Mouse (Mus musculus): ENCODE data around the gene Pcna. TPM values are rescaled to one million over a fixed set of nuclear protein-coding genes. Genes with fewer than 3 reads are reported as not detected.
"Not testable (repeated sequence)": the region's sequence is repeated elsewhere in the genome, so short reads cannot be mapped to it uniquely, and the experiment has no call there.

Gene Pcna
- total and polyA plus RNA-seq, 2 experiments from 2014 or later = 91.0 to 118 TPM

DNA sequence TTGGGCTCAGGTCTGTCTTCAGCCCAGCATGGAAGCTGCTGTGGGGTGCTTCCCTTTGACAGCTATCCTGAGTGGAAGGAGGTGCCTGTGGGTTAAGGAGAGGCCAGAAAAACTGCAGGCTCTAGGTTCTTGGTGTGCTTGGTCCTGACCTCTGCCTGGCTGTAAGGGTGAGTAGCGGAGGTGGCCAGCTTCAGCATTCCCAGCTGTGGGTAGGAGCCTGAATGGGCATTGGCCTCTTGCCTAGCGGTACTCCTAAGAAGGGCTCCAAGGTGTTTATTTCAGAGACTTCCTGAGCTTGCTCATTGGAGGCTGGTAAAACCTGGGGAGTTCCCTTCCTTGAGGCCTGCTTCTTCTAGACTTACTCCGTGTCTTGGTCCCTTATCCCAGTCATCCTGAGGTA lies 38.2 kb upstream of the Pcna start:
- no peak for TF ChIP-seq CTCF (IDR thresholded peaks at IDR 0.05)
- 58% methylated on average over 3 of the region's 3 CpGs for WGBS
- peaks cover 18% of the 10 kb centered on the region for H3K36me3 ChIP-seq (ENCODE audit: insufficient read depth, low read length)
- H3K9me3 ChIP-seq (ENCODE audit: low read length) = no peaks in the 10 kb centered on the region; the same call in 1 of the 2 replicates
- H3K4me2 ChIP-seq (ENCODE audit: low read depth, low read length, poor library complexity, severe bottlenecking) = no peak overlapping the region
- H3K27ac ChIP-seq (ENCODE audit: low read depth, low read length) = peak overlapping the region; percentile 47; the same call in 1 of the 2 replicates
- no peak overlapping the region for H3K9ac ChIP-seq (replicated peaks; ENCODE audit: low read length, poor library complexity, severe bottlenecking)
- no peak for ATAC-seq (ENCODE audit: low FRiP score)
- 0 out of 2 replicates have a peak, but pooled peaks cover 7% of the 10 kb centered on the region for H3K4me1 ChIP-seq (ENCODE audit: insufficient read depth, low read length)
- DNase-seq (ENCODE audit: low spot score) = no peak
- no peak overlapping the region for H3K4me3 ChIP-seq (ENCODE audit: low read depth, low read length)
- H3K27me3 ChIP-seq (ENCODE audit: insufficient read depth, low read length) = no peaks in the 10 kb centered on the region

DNA sequence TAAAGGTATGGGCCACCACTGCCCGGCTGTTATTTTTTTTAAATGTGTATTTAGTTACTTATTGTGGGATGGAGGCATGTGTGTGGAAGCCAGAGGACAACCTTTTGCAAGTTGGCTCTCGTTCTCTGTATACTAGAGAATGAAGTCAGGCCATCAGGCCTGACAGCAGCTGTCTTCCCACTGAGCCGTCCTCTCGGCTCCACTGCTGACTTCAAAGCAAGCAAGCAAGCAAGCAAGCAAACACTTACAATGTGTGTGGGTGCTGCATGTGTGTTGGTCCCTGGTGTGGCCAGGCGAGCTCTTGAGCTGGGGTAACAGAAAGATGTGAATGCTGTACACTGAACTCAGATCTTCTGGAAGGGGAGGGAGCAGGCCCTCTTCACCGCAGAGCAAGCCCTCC lies 37.7 kb upstream of the Pcna start:
- 65% methylated on average over 6 of the region's 6 CpGs for WGBS
- no peak for TF ChIP-seq CTCF (IDR thresholded peaks at IDR 0.05)
- H3K4me1 ChIP-seq (ENCODE audit: insufficient read depth, low read length) = 0 out of 2 replicates have a peak, but pooled peaks cover 7% of the 10 kb centered on the region

DNA sequence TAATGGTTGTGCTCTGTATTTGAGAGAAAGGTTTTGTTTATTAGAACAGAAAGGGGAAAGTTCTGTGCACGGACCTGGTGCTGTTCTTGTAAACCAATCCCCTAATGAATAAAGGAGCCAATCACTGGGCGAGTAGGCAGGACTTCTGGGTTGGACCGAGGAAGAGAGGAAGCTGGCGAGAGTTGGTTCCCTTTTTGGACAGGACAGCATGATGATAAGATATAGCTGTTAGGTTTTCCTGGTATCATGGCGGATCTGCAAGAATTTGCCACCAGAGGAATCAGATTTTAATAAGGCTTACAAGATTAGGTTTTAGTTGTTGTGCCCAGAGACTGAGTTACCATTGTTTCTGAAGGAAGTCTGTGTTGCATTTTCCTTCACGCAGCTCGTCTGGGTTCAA lies 36.1 kb upstream of the Pcna start:
- not testable (repeated sequence) for H3K36me3 ChIP-seq (ENCODE audit: insufficient read depth, low read length); H3K27ac ChIP-seq (ENCODE audit: low read depth, low read length); ATAC-seq (ENCODE audit: low FRiP score); H3K27me3 ChIP-seq (ENCODE audit: insufficient read depth, low read length); DNase-seq (ENCODE audit: low spot score); H3K4me2 ChIP-seq (ENCODE audit: low read depth, low read length, poor library complexity, severe bottlenecking); H3K4me3 ChIP-seq (ENCODE audit: low read depth, low read length); H3K9me3 ChIP-seq (ENCODE audit: low read length); H3K9ac ChIP-seq (replicated peaks; ENCODE audit: low read length, poor library complexity, severe bottlenecking); H3K4me1 ChIP-seq (ENCODE audit: insufficient read depth, low read length)
- 79% methylated on average over 5 of the region's 7 CpGs for WGBS

More for the DNA sequence above, 37.7 kb upstream of the Pcna start:
- Histone ChIP-seq H3K27me3 (ENCODE audit: insufficient read depth, low read length) (no peaks in the 10 kb centered on the region), H3K4me2 (ENCODE audit: low read depth, low read length, poor library complexity, severe bottlenecking) (no peak overlapping the region), H3K9ac (replicated peaks; ENCODE audit: low read length, poor library complexity, severe bottlenecking) (no peak overlapping the region), H3K9me3 (ENCODE audit: low read length) (no peaks in the 10 kb centered on the region; the same call in 1 of the 2 replicates), H3K27ac (ENCODE audit: low read depth, low read length) (no peak overlapping the region), H3K36me3 (ENCODE audit: insufficient read depth, low read length) (peaks cover 17% of the 10 kb centered on the region), H3K4me3 (ENCODE audit: low read depth, low read length) (no peak overlapping the region)
- DNase-seq (ENCODE audit: low spot score) (no peak), ATAC-seq (ENCODE audit: low FRiP score) (no peak)

DNA sequence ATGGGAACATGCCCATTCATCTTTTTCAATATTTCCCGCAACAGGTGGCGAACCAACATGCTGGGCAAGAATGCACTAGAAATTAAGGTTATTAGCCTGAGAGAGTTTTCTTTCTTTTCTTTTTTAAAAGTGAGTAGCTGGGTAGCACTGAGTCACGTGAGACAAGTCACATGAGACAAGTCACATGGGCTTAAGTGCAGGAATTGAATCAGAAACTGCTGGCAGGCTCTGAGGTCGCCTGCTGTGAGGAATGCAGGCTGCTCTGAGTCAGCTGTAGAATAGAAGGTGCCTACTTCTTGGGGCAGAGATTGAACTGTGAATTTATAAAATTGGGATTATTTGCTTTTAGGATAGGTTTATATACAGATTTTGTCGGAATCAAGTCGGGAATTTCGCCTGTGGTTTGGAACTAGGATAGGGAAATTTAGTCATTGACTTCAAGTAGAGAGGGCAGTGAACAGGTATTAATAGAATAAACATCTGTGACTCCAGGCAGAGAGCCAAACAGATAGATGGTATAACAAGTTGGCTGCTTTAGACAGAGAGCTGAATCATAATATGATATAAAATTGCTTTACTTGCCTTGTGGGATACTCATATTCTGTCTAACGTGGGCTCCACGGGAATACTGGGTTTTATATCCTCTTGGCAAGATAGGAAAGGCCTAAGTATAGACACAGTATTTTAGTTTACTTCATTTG lies 33.4 kb upstream of the Pcna start:
- peaks cover 2% of the 10 kb centered on the region; the same call in 1 of the 2 replicates for H3K4me1 ChIP-seq (ENCODE audit: insufficient read depth, low read length)
- DNase-seq (ENCODE audit: low spot score) = peak; percentile 30
- no peak overlapping the region for H3K4me2 ChIP-seq (ENCODE audit: low read depth, low read length, poor library complexity, severe bottlenecking)
- ATAC-seq (ENCODE audit: low FRiP score) = no peak
- no peak for TF ChIP-seq CTCF (IDR thresholded peaks at IDR 0.05)
- H3K36me3 ChIP-seq (ENCODE audit: insufficient read depth, low read length) = no peaks in the 10 kb centered on the region
- no peaks in the 10 kb centered on the region for H3K27me3 ChIP-seq (ENCODE audit: insufficient read depth, low read length)
- no peak overlapping the region for H3K27ac ChIP-seq (ENCODE audit: low read depth, low read length)
- no peak overlapping the region for H3K4me3 ChIP-seq (ENCODE audit: low read depth, low read length)
- WGBS = 86% methylated on average over 9 of the region's 9 CpGs
- H3K9me3 ChIP-seq (ENCODE audit: low read length) = no peaks in the 10 kb centered on the region; the same call in 1 of the 2 replicates
- H3K9ac ChIP-seq (replicated peaks; ENCODE audit: low read length, poor library complexity, severe bottlenecking) = no peak overlapping the region

DNA sequence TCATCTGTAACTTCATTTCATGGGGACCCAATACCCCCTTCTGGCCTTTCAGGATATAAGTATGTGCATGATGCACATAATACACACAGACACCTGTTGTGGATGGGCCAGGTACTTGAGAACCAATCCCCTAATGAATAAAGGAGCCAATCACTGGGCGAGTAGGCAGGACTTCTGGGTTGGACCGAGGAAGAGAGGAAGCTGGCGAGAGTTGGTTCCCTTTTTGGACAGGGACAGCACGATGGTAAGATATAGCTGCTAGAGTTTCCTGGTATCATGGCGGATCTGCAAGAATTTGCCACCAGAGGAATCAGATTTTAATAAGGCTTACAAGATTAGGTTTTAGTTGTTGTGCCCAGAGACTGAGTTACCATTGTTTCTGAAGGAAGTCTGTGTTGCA lies 32.6 kb upstream of the Pcna start:
- not testable (repeated sequence) for H3K4me2 ChIP-seq (ENCODE audit: low read depth, low read length, poor library complexity, severe bottlenecking); H3K36me3 ChIP-seq (ENCODE audit: insufficient read depth, low read length); H3K27ac ChIP-seq (ENCODE audit: low read depth, low read length); H3K9ac ChIP-seq (replicated peaks; ENCODE audit: low read length, poor library complexity, severe bottlenecking); H3K4me3 ChIP-seq (ENCODE audit: low read depth, low read length); H3K9me3 ChIP-seq (ENCODE audit: low read length); ATAC-seq (ENCODE audit: low FRiP score); H3K27me3 ChIP-seq (ENCODE audit: insufficient read depth, low read length); DNase-seq (ENCODE audit: low spot score); H3K4me1 ChIP-seq (ENCODE audit: insufficient read depth, low read length)
- 97% methylated on average over 5 of the region's 5 CpGs for WGBS

DNA sequence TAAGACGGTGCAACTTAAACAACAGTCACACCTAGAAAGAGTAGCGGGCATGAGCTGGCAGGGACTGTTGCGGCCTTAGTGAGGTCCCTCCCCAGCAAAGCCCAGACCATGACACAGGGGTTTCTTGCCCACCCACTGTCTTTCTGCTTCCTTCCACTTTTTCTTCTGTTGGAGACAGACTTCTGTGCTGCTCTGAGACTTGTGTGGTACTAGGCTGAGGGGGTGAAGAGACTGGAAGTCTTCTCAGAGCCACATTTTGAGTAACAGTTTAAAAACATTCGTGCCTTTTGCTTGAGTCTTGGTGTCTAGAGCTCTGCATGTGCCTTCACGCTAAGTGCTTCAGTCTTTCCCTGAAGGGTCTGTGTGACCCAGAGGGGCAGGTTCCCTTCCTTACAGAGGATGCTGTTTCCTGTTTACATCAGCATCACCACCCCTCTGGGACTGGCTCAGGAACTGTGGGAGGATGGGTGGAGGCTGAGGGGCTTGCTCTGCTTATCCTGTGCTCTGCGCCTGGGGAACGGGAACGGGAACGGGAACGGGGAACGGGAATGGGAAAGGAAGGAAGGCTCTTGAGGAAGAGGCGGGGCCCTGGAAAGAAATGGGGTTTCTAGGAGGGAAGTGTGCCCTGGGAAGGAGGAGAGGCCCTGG lies 31.5 kb upstream of the Pcna start:
- DNase-seq (ENCODE audit: low spot score) (no peak), ATAC-seq (ENCODE audit: low FRiP score) (0 out of 2 replicates have a peak, but pooled peaks have one; percentile 13)
- Histone ChIP-seq H3K4me2 (ENCODE audit: low read depth, low read length, poor library complexity, severe bottlenecking) (no peak overlapping the region), H3K9ac (replicated peaks; ENCODE audit: low read length, poor library complexity, severe bottlenecking) (no peak overlapping the region), H3K27ac (ENCODE audit: low read depth, low read length) (0 out of 2 replicates have a peak overlapping the region, but pooled peaks have one; percentile 12), H3K4me1 (ENCODE audit: insufficient read depth, low read length) (peaks cover 2% of the 10 kb centered on the region; the same call in 1 of the 2 replicates), H3K9me3 (ENCODE audit: low read length) (no peaks in the 10 kb centered on the region; the same call in 1 of the 2 replicates), H3K27me3 (ENCODE audit: insufficient read depth, low read length) (no peaks in the 10 kb centered on the region), H3K4me3 (ENCODE audit: low read depth, low read length) (no peak overlapping the region), H3K36me3 (ENCODE audit: insufficient read depth, low read length) (no peaks in the 10 kb centered on the region)
- 88% methylated on average over 12 of the region's 12 CpGs for WGBS
- no peak for TF ChIP-seq CTCF (IDR thresholded peaks at IDR 0.05)
